Mouse (Mus musculus) cerebellum, adult 9-11 months (tissue): ENCODE results near the gene Platr17.

ENCODE experiments used
- DNase-seq: peaks from one replicate; pipeline ENCODE4 v3.0.0; 2022

Gene Platr17

GRCm38 (mm10) chr17:33920282-33921097 is 15.6 kb downstream of the Platr17 start:
- peak; percentile 85 for DNase-seq

DNA sequence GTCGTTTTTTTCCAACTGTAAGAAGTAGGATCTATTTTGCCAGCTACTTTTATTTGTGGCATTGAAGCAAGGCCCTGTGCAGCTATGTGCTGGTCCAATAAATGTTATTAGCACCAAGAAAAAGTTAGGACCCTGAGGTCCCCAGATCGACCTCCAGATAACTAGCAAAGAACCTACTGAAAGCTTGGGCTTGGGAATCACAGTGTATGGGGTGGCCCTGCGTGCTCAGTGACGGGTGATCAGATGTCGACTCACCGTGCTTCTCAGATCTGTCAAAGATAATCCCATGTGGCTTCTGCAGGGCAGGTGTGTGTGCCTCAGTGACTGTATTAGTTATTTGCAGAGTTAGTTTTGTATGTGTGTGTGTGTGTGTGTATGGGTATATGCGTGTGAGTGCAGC is 16.4 kb downstream of the Platr17 start:
- peak; percentile 35 for DNase-seq

GRCm38 (mm10) chr17:33924577-33925283 is 19.8 kb downstream of the Platr17 start:
- DNase-seq = peak; percentile 40

DNA sequence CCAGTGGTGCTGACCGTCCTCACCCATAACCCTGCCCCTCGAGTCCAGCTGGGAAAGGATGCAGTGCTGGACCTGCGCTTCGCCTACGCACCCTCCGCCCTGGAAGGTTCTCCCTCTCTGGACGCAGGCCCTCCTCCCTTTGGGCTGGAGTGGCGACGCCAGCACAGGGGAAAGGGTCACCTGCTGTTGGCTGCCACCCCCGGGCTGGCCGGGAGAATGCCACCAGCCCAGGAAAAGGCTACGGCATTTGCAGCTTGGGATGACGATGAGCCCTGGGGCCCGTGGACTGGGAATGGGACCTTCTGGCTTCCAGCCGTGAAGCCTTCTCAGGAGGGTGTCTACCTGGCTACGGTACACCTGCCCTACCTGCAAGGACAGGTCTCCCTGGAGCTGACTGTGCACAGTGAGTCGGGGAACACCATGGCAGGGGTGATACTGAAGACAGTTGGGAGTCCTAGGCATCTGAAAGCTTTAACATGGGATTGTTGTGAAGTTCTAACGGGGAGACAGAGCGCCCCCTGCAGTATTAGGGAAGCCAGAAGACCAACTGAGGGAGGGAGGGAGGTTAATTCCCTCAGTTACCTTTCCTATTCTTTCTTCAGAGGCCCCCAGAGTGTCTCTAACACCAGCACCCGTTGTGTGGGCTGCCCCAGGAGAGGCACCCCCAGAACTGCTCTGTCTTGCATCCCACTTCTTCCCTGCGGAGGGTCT is 20.6 kb downstream of the Platr17 start:
- peak; percentile 51 for DNase-seq

DNA sequence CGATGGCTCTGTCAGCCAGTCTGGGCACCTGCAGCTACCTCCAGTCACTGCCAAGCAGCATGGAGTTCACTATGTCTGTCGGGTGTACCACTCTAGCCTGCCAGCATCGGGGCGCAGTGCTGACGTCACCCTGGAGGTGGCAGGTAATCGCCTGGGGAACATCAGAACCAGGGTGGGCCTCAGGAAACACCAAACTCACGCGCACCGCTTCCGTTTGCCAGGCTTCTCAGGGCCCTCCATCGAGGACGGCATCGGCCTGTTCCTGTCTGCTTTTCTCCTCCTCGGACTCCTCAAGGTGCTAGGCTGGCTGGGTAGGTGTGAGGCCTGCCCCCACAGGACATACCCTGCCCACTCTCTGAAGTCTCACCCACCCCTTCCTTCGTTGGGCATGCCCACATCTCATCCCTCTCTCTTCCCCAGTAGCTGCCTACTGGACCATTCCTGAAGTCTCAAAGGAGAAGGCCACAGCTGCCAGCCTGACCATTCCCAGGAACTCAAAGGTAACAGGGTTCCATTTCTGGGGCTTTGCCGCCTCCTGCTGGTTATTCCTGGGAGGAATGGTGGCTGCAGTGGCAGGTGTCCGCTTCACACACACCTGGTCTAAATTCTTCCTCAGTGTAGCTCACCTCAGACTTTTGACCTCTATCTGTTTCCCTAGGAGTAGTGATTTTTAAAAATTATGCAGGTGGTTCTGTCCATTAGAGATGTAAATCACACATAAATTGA is 21.4 kb downstream of the Platr17 start:
- DNase-seq = peak; percentile 50

DNA sequence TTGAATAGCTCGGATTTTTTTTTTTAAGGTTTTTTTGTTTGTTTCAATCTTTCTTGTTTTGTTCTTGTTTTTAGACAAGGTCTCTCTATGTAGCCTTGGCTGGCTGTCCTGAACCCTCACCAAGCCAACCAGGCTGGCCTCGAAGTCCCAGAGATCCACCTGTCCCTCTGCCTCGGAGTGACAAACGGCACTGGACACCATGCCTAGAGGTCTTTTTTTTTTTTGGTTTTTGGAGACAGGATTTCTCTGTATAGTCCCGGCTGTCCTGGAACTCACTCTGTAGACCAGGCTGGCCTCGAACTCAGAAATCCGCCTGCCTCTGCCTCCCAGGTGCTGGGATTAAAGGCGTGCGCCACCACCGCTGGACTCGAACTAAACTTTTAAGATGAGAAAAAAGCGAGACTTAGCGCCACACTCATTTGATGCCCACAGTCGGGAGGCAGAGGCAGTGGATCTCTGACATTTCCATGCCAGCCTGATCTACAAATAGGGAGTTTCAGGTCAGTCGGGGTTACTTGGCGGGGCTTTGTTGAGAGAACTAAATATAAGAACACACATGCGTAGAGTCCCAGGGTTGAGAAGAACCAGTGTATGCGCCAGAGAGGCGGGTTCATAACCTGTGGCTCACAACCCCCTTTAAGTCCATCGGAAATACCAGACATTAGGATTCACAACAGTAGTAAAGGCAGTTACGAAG is 23.5 kb downstream of the Platr17 start:
- peak; percentile 55 for DNase-seq

DNA sequence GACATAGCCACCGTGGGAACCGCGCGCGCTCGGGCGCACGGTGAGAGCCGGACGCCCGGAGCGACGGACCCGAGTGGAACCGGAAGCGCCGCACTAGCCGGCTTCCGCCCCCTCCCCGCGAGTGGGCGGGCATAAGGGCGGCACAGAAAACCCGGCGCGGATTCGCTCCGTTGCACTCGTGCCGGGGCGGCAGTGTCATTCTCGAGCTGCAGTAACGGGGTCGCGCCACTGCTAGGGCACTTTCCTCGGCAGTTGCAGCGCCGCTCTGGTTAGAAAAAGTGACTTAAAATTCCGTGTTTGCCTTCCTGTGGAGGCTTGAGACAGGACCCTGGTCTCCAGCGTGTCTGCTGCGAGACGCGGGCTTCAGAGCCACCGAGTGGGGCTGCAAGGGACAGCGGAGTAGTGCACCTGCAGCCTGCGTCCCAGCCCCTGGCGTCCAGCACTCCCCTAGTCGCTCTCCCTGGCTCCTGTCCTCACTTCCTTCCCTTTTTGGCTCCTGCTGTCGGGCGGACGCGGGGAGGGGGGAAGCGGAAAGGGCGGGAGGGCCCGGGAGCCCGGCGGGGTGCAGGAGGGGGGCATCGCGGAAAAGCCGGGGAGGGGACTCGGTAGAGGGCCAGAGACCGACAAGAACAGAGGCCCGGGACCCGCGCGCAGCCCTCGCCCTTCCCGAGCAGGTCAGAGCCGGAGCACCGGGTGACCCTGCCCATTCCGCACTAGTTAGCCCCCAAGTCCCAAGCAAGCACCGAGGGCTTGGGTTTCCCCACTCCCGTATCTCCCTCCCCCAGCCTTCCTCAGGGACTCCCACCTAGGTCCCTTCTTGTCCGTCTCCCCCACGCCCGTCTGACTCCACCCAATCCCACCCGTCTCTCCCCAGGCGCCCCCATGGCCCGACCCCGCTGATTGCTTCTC is 24.7 kb downstream of the Platr17 start, which contains the start of gene Rgl2:
Rgl2 (plus strand) TSS at position 173 of the 909 bp plus-strand sequence.
- DNase-seq = peak; percentile 93

DNA sequence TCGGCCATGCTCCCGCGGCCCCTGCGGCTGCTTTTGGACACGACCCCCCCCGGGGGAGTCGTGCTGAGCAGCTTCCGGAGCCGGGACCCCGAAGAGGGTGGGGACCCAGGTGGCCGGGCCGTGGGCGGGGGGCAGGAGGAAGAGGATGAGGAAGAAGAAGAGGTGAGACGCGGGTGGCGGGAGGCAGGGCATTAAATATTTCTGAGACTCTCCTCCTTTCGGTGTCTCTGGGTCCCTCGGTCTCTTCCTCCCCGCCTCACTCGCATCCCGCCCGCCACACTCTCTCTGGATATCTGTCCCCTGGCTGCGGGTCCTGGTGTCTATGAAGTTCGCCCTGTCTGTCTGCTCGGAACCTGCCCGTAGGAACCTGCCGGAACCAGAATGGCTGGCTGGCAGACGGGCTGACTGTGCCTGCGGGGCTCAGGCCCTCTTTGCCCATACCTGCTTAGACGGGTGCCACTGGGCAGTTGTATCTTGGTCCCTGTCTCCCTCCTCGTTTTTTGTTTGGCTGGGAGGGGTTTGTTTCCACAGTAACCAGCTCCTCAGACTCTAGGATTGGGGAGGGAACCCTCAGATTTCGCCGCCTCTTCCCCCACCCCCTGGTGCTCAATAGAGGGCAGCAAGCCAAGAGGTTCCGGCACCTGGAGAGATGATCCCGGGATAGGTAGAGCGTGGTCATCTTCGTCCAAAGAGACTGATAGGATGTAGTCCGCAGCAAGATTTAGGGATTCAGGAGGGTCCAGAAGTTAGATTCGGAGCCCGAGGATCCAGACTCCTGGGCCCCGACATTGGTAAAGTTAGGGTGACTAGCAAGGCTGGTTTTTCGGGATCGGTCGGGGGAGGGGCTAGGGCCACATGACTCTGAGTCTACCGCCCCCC is 25.6 kb downstream of the Platr17 start:
- DNase-seq = peak; percentile 81

- peak; percentile 72 for DNase-seq
These were observed 26.4 kb downstream of the Platr17 start for GRCm38 (mm10) chr17:33931159-33931866.

DNA sequence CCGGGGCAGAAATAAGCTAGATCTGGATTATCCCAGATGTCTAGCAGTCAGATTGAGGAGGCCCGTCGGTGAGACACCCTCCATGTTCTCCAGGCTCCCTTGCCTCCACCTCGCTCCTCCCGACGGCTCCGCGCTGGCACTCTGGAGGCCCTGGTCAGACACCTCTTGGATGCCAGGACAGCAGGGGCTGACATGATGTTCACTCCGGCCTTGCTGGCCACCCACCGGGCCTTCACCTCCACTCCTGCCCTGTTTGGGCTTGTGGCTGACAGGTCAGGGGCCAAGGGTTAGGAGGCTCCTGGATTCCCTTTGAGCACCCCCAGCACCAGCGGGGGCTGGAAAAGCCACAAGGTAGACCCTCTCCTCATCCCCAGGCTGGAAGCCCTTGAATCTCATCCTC is 27.0 kb downstream of the Platr17 start:
- DNase-seq = peak; percentile 60

DNA sequence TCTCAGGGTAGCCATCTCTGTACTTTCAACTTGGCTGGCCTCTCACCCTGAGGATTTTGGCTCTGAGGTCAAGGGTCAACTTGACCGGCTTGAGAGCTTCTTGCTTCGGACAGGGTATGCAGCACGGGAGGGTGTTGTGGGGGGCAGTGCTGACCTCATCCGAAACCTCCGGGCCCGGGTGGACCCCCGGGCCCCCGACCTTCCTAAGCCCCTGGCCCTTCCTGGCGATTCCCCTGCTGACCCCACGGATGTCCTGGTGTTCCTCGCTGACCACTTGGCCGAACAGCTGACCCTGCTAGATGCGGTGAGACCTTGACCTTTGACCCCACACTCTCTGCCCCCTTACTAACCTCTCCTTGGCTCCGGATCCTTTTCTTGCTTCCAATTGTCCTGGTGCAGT is 27.5 kb downstream of the Platr17 start:
- DNase-seq = no peak

- no peak for DNase-seq
These were observed 28.0 kb downstream of the Platr17 start for GRCm38 (mm10) chr17:33932970-33933369.

DNA sequence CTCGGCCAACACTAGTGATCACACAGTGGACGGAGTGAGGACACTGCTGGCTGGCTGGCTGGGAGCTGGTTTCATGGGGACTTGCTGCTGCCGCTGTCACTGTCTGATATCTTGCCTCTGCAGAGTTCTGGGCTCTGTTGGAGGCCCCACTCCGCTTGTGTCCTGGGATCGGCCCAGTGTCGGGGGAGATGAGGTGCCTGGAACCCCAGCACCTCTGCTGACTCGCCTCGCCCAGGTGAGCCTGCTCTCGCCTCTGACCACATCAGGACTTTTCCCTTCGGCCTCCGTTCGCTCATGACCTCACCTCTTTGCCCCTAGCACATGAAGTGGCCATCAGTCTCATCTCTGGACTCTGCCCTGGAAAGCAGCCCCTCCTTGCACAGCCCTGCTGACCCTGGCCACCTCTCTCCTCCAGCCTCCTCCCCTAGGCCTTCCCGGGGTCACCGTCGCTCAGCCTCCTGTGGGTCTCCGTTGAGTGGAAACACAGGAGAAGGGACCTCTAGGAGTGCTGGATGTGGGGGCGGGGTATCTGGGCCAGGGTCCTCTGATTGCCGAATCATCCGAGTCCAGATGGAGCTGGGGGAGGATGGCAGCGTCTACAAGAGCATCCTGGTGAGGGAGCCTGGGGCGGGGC is 30.6 kb downstream of the Platr17 start:
- DNase-seq = no peak

GRCm38 (mm10) chr17:33936993-33937392 is 32.1 kb downstream of the Platr17 start:
- DNase-seq = no peak

- no peak for DNase-seq
These were observed 33.8 kb downstream of the Platr17 start for GRCm38 (mm10) chr17:33938783-33939182.

GRCm38 (mm10) chr17:33940206-33940805 is 35.4 kb downstream of the Platr17 start, which contains the start of the genes Pfdn6 and Wdr46:
Gene Pfdn6, minus strand, starts transcription at chr17:33940343.
Gene Wdr46, plus strand, starts transcription at chr17:33940660.
- peak; percentile 87 for DNase-seq

GRCm38 (mm10) chr17:33940981-33941380 is 36.0 kb downstream of the Platr17 start:
- DNase-seq = no peak

DNA sequence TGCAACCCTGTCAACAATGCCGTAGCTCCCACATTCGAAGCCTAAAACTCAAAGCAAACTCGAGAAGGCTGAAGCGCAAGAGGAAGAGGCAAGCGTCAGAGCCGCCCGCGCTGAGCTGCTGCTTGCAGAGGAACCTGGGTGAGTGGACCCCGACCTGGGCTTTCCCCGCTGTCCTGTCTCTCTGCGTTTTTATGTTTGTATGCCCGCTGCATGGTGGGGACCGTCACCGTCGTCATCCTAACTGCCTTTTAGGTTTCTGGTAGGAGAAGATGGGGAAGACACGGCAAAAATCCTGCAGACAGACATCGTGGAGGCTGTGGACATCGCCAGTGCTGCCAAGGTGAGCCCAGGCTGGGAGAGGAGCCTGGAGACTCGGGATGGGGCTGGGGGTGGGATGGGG is 36.4 kb downstream of the Platr17 start:
- DNase-seq = no peak
